Mouse (Mus musculus): Measurements from ENCODE around the gene Gm17334.

Gm17334 gene

DNA sequence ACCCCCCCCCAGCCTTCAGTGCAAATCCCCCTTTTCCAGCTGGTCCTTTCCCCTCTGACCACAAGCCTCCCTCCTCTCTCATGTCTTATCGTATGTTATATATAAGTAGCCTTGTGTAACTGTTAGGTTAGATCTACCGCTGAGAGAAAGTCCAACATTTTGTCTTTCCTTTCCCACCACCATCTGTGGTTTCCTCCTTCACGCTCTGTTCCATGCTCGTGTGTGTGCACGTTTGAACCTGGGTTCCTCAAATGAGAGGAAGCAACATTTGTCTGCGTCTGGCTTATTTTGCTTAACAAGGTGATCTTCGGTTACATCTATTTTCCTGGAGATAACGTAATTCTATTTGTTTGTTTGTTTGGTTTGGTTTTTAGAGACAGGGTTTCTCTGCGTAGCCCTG is 25.0 kb downstream of the Gm17334 start:
- no peak for DNase-seq (ENCODE audit: low read depth, low spot score)

- DNase-seq (ENCODE audit: low read depth, low spot score) = no peak
Observed at GRCm38 (mm10) chr11:53745260-53745659, 27.7 kb downstream of the Gm17334 start.

DNA sequence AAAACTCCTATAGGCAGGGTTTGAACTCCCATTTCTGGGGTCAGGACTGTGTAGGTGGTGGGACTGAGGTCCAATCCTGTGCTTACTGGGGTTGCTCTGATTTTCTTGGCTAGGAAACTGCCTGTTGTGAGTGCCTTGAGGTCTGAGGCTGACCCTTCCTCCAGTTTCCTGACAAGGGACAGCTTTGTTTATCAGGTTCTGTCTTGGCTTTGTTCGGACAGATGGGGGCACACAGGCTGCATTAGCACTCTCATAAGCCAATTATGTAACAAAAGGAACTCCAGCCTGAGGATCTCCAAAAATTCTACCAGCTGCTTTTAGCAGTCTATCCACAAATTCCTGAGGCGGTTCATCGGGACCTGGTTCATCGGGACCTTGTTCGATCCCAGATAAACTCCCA is 30.6 kb downstream of the Gm17334 start:
- no peak for DNase-seq (ENCODE audit: low read depth, low spot score)

GRCm38 (mm10) chr11:53737573-53737946 is 35.4 kb downstream of the Gm17334 start:
- DNase-seq (ENCODE audit: low read depth, low spot score) = no peak

DNA sequence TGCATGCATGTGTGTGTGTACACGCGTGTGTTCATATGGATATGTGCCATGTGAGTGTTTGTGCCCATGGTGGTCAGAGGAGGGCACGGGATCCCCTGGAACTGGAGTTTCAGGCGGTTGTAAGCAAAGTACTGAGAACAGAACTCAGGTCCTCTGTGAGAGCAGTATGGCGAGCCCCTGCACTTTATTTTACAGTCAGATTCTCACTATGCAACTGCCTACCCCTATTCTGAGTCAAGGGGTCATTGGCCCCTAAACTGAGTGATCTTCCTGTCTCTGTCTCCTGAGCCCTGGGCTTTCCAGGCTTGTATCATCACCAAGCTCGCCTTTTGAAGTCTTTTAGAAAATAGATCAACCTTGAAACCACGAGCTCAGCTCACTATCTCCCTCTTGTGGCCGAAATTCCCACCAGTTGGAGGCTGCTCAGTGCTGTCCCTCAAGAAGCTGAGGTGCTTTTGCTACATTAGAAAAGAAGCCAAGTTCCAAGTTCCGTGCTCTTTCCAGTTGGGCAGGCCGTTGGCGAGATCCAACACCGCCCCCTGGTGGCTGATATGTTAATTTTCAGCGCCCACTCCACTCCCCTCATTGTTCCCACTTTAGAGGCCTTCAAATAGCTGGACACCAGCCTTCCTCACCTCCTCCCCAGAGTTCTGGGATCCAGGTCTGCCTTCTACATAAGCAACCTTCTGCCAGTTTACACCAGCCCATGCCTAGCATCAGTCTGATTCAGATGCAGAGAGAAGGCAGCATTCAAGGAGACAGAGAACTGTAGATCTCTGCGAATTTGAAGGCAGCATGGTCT is 36.0 kb downstream of the Gm17334 start:
- peak; percentile 40 for DNase-seq (ENCODE audit: low read depth, low spot score)

GRCm38 (mm10) chr11:53735682-53736245 is 37.2 kb downstream of the Gm17334 start:
- peak; percentile 46 for DNase-seq (ENCODE audit: low read depth, low spot score)

DNA sequence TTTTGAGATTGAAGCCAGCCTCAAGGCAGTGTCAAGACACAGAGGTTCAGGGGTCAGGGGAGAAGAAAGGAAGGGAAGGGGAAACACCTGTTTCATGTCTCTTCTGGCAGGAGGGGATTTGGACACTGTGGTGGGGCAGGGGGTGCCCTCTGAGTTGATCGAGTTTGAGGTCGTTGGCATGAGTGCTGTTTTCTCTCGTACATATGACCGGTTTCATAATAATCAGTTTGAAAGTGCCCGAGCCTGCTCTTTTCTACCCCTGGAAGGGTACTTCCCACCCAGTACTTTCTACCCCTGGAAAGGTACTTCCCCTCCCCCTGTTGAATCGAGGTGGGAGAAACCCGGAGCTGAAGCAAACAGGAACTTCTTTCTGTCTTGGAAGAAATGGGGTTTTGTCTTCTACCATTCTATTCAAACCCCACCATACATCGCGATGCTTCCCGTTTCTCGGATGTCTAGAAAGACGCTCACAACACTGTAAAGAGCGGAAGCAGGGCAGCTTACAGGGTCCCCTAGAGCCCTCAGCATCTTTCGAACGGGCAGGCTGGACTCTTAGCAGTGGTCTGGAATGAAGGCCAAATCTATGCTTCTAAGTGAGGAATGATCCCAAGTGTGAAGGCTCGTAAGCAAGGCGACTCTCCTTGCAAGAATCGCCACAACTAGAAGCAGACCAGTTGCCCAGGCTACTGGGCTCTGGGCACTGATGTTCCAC is 37.9 kb downstream of the Gm17334 start:
- no peak for DNase-seq (ENCODE audit: low read depth, low spot score)

- no peak for DNase-seq (ENCODE audit: low read depth, low spot score)
Observed at GRCm38 (mm10) chr11:53734431-53734830, 38.6 kb downstream of the Gm17334 start.

DNA sequence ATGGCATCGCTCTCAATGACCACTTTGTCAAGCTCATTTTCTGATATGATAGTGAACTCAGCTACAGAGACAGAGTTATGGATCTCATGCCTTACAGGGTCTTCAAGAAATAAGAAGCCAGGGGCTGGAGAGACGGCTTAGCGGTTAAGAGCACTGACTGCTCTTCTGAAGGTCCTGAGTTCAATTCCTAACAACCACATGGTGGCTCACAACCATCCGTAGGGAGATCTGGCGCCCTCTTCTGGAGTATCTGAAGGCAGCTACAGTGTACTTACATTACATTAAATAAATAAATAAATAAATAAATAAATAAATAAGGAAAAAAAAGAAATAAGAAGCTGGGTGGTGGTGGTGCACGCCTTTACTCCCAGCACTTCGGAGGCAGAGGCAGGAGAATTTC is 39.2 kb downstream of the Gm17334 start:
- DNase-seq (ENCODE audit: low read depth, low spot score) = no peak

DNA sequence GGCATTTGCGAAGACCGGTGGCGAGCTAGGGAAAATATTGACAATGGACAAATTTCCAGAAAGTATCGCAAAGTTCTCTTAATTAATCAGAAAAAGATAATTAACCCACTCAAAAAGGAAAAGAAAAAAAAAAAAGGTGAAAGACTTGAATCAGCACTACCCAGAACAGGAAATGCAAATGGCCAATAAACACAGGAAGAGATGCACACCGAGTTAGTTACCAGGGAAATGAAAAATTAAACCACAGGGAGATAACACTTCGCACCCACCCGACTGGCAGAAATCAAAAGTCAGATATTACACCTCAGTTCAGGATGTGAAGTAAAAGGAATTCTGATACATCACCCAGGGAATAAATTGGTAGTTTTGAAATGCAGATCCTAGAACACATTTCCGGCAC is 40.7 kb downstream of the Gm17334 start:
- no peak for DNase-seq (ENCODE audit: low read depth, low spot score)

- DNase-seq (ENCODE audit: low read depth, low spot score) = no peak
Observed at GRCm38 (mm10) chr11:53731457-53731856, 41.5 kb downstream of the Gm17334 start.
